Mouse (Mus musculus): ENCODE data around the gene Map3k20. TPM values are rescaled to one million over a fixed set of nuclear protein-coding genes. Genes with fewer than 3 reads are reported as not detected.

Map3k20 gene
- polyA plus RNA-seq, 1 experiment, result 2.9 TPM

DNA sequence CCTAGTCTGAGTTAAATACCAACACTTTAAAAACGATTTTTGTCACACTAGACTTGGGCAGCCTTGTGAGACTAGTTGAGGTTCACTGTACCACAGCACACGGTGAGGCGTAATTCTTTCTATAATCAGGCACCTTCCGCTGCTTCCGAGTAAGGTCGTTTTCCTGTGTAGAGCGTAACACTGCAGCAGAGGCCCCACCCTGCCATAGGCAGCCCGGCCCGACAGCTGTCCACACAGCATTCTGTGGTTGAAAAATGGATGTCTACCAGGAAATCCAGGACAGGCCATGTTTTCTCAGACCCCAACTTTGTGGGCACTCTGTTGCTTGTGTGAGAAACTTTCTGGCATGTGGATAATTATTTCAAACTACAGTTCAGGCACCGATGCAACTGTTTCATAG is 121.3 kb downstream of the Map3k20 start:
- TF ChIP-seq GATA1 (IDR thresholded peaks at IDR 0.05; ENCODE audit: low read length), result no peak

DNA sequence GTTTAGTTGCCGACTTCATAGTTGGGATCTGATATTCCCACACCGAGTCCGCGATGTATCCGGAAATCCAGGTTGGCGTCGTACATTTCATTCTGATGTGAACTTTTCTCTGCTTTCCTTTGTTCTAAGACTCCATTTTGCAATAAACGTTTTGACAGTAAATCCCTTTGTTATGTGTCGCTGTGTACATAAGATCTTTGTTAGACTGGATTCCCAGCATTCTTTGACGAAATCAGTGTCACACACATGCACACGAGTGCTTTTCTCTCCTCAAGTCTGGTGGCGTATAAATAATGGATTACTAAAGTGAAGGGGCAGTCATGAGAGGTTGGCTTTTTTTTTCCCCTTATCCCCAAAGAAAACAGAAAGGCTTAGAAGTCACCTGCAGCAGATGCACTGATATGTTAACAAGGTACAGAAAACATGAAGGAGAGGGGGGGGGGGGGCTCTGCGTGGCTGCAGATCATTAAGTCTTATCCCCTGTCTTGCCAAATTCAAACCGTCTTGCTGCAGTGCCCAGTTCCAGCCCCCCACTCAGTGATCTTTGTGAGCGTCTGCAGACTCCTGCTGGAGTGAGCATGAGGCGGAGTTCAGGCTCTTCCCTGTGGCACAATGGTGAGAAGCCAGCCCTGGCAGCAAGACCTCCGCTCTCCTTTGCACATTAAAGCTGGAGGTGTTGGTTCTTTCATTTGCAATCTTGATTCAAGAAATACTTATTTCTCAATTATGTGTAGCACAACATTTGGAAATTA is 122.1 kb downstream of the Map3k20 start:
- no peak for TF ChIP-seq GATA1 (IDR thresholded peaks at IDR 0.05; ENCODE audit: low read length)

DNA sequence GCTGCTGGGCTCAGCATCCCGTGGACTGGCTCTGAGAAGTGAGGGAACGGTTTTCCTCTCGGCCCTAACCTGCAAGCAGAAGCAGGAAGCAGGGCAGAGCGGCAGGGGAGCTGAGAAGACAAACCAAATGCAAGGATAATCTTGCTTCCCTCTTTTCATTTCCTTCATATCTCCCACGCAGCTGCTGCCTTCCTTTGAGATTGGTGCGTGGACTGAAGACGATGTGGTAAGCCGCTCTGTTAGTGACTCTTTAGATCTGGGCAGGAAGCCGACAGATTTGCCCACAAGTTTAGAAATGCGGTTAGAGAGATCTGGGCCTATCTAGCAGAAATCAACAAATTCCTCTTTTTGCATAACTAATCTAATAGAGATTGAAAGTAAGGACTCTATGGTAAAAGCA is 124.5 kb downstream of the Map3k20 start:
- TF ChIP-seq GATA1 (IDR thresholded peaks at IDR 0.05; ENCODE audit: low read length), result no peak

GRCm38 (mm10) chr2:72412266-72412665 is 126.8 kb downstream of the Map3k20 start:
- no peak for TF ChIP-seq GATA1 (IDR thresholded peaks at IDR 0.05; ENCODE audit: low read length)

DNA sequence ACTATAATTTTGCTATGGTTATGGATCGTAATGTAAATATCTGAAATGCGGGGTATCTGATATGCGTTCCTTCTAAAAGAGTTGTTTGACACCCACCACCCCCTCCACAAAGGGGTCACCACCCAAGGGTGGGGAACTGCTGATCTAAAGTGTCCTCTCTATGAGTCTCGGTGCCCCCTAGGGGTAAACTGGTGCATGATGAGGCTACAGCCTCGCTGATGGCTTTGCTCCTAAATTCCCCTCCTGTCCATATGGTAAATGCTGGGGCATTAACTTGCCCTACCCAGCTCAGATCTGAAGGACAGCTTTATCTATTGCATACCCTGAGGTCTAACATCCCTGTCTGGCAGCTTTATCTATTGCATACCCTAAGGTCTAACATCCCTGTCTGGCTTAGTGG is 130.0 kb downstream of the Map3k20 start:
- no peak for TF ChIP-seq GATA1 (IDR thresholded peaks at IDR 0.05; ENCODE audit: low read length)

DNA sequence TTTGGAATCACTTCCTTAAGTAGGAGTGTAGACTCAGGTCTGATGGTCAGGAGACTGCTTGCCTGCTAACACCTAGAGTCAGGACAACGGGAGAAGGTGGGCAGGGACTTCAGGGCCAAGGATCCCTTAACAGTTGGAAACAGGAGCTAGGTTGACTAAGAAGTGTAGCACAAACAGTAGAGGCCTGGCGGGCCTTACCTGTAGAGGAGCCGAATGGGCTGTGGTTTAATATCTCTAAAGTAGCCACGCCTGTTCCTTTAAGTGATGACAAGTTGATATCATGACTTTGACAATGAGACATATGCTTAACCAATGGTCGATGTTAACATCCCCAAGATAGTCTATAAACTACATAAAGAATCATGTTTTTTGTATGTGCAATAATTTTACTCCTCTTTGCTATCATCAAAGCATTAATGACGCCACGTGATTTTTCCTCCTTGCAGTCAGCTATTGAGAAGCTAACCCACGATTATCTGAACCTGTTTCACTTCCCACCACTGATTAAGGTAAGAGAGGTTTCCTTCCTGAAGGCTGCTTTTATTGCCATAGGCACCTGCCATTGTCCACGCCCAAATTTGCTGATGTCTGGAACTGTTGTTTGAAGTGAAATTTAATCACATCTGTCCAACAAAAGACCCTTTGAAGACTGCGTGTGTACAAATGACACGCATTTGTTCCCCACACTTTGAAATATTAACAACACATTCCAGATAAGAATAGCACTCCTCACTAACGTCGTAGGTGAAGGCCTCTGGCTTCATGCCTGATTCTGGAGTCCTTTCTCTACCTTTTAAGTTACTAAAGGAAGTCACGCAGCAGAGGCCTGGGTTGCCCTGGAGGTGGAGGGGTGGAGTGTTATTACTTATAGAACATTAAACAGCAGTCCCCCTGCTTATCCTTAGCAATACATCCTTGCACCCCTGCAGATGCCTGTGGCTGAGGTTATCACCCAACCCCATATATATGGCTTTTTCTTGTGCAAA is 131.0 kb downstream of the Map3k20 start:
- no peak for TF ChIP-seq GATA1 (IDR thresholded peaks at IDR 0.05; ENCODE audit: low read length)

GRCm38 (mm10) chr2:72420561-72420960 is 135.1 kb downstream of the Map3k20 start:
- TF ChIP-seq GATA1 (IDR thresholded peaks at IDR 0.05; ENCODE audit: low read length), result no peak

GRCm38 (mm10) chr2:72424656-72425055 is 139.2 kb downstream of the Map3k20 start:
- TF ChIP-seq GATA1 (IDR thresholded peaks at IDR 0.05; ENCODE audit: low read length), result no peak

DNA sequence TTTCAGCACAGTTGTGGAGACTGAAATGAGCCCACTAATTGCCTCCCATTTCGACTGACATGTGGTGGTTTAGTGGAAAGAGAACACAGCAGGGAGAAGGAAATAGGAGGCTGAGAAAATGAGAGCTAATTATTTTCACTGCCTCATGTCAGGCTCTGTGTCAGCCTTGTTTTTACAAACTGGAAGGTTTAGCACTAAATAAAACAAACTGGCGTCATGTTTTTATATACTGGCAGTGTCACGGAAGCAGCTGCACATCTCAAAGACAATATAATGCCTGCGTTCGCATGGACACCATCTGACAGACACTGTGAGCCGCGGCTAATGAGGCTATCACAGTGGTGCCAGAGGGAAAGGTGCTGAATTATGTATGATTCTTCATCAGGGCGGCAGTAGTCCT is 141.3 kb downstream of the Map3k20 start:
- TF ChIP-seq GATA1 (IDR thresholded peaks at IDR 0.05; ENCODE audit: low read length), result no peak

DNA sequence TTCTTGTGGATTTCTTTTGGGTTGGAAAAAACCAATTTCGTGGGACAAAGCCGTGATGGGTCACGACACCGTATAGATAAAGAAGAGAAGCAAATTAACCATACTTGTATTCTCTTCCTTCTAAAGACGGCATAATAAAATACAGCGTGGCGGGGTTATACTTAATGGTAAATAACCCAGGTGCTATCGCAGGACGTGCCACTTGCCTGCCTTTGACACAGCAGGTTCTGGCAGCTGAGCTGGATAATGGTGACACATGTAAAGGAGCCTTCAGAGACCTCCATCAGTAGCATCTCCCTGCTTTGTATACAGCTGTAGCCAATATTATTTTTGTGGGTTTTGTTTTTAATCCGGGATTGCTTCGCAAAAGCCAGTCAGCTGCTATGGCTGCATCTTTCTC is 141.9 kb downstream of the Map3k20 start:
- no peak for TF ChIP-seq GATA1 (IDR thresholded peaks at IDR 0.05; ENCODE audit: low read length)

GRCm38 (mm10) chr2:72438941-72439533 is 153.6 kb downstream of the Map3k20 start:
- no peak for TF ChIP-seq GATA1 (IDR thresholded peaks at IDR 0.05; ENCODE audit: low read length)

DNA sequence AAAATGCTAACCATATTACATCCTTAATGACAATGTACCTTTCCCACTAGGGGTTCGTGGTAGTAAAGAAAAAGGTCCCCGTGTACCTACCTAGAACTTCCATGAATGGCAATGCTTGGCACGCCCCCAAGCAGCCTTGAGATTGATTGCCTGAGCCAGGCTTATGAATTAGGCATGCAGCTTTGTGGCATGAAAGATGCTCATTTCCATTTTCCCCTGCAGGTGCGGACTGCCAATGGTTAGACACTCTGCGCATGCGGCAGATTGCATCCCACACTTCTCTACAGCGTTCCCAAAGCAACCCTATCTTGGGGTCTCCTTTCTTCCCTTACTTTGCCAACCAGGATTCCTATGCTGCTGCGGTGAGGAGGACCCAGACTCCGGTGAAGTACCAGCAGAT is 155.6 kb downstream of the Map3k20 start:
- no peak for TF ChIP-seq GATA1 (IDR thresholded peaks at IDR 0.05; ENCODE audit: low read length)

DNA sequence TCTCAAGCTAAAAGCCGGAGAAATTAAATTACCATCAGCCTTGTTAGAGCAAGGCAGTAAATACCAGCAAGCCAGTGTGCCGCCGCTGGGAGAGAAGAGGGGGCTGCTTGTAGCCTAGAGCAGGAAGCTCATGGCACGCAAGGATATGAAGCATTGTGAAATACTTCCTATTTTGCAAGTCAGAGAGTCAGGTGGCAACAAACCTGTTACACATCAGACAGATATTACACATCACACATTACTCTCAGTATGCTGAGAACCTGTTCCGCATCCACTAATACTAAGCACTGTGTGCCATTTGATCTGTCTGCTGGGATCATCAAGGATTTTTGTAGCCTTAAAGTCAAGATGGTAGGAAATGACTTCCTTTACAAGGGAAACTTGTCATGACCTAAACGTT is 157.4 kb downstream of the Map3k20 start:
- TF ChIP-seq GATA1 (IDR thresholded peaks at IDR 0.05; ENCODE audit: low read length), result no peak

DNA sequence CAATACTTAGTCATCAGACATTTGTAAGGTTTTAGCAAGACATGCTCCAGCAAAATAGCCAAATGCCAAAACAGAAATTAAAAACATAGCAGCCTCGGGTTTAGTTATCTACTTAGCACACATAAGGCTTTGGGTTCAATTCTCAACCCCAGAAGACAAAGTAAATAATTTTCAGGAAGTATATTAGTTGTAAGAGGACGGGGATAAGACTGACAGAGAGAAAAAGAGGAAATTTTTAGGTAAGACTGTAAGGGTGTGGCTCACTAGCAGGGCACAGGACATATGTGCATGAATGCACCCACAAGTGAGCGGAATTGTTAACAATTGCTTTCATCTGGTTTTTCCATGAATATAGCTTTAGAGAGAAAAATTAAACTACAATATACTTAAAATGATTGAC is 158.5 kb downstream of the Map3k20 start:
- TF ChIP-seq GATA1 (IDR thresholded peaks at IDR 0.05; ENCODE audit: low read length), result no peak

DNA sequence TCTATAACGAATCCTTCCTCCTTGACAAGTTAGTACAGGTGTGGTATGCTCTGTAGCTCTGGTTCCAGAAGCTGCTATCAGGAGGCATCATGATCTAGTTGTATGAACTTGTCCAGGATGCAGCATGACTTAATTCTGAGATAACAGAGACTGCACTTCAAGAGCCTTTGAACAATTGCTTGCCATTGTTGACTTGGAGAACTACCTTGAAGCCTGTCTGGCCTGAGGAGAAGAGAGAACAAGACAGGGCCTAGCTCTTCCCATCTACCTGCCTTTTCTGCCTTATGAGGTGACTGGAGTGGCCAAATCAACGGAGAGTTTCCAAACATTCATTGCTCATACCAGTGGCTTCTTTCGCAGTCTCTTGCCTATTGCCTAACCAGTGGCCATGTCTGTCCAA is 160.7 kb downstream of the Map3k20 start:
- no peak for TF ChIP-seq GATA1 (IDR thresholded peaks at IDR 0.05; ENCODE audit: low read length)

DNA sequence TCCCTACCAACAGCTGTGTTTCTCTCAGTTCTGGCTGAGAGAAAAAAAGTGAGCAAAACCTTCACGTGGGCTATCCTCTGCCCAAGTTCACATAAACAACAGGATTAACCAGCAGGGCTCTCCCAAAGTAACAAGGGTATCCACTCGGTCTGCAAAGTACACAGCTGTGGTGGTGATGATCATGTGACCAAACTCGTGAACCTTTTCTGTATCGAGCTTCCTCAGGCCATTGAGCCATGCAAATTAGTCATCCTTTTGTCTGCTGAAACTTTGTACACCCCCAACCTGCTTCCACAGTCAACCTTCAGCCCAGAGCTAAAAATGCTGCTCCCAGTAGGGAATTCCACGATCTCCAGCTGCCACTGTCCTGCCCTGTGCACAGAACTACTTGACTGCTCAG is 161.2 kb downstream of the Map3k20 start:
- TF ChIP-seq GATA1 (IDR thresholded peaks at IDR 0.05; ENCODE audit: low read length), result no peak

Measured in G1E-ER4 (cell line).